Mouse (Mus musculus) layer of hippocampus, adult 8-10 months (tissue): ENCODE measurements around the gene Pla2g2c. TPM values are rescaled to one million over a fixed set of nuclear protein-coding genes. Genes with fewer than 3 reads are reported as not detected.
A peak's percentile ranks its signal among the peaks of the same experiment; 100 is the strongest.

Experiments
- DNase-seq, 2 experiments: peaks; one replicate each; pipeline ENCODE4 v3.0.0; 2022; ENCODE audit warnings: low spot score in 2 of 2
- total RNA-seq, 4 experiments: library from RNA; stranded (reverse); gene quantifications; 2 replicates each; pipeline ENCODE4 v1.2.4; 2022

Pla2g2c gene
- under 1 TPM in 3 of 4 experiments, not detected in 1; 0.26 to 0.54 (median 0.32) TPM for total RNA-seq

DNA sequence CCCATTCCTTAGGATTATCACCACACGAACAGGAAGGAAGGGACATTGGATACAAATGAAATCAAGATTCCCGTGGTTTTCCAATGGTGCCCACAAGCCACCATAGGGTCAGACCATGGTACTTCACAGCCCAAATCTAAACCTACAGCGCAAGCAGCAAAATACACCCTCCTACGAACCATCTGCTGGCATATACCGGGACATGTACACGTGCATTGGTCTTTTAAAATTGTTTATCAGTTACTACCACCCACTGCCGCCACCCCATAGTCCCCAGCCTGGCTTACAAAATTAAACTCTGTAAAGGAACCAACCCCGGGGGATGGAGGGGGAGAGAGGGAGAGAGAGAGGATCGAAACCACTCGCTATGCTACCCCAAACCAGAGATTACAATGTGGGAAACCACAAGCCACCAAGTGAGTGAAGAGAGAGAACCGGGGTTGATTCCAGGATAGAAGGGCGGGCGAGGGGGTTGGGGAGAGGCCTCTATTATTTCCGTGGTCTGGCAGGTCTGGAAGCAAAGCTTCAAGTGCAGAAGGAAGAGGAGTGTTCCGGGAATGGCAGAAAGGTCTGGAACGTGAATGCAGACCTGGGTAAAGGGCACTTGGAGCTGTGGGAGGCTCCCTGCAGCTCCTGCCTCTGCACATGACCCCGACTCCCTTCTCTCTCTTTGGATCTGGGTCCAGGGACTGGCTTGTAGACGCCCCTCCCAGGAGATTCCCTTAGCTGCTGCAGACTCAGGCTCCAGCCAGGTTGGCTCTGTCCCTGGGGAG lies at the start of gene Pla2g2c:
Pla2g2c (plus strand) TSS at position 439 of the 773 bp plus-strand sequence.
- DNase-seq = peak; percentile 43 to 55

GRCm38 (mm10) chr4:138676480-138676879 lies 48.1 kb upstream of the Pla2g2c start:
- no peak for DNase-seq

GRCm38 (mm10) chr4:138677579-138677978 lies 47.0 kb upstream of the Pla2g2c start:
- DNase-seq = peak; percentile 49 to 67

DNA sequence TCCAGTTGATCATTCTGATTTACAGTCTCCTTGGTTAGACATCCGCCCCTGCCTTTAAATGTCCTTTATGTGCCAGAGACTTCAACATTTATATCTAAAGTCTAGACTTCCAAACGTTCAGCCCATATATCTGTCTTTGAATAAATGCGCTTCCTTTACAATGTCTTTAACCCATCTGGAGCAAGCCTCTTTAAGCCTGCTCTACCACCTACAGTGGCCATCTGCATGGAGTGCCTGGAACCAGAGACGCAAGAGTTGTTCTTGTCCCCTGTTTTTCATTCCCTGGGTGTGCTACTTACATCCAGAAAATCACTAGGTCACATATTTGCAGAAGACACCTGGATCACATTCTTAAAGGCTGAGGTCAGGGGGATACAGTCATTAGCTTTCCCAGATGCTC lies 44.5 kb upstream of the Pla2g2c start:
- DNase-seq = no peak

- no peak for DNase-seq
These were observed 41.8 kb upstream of the Pla2g2c start for GRCm38 (mm10) chr4:138682760-138683159.

DNA sequence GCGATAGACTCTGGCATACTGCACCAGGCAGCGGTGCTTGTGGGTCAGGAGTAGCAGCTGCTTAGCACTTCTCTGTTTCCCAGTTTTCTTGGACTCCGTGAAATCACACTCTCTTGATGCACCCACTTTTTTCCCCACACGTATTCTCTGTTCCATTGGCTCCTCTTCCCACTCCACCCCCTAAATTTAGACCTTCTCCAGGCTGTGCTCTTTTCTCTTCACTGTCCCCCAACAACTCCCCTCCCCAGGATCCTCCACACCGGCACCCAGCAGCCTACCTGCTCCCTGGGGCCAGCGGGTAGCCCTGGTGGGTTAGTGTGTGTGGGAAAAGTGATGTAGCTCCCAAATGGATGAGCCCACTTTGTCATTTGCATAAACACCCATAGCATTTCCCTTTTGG lies 38.8 kb upstream of the Pla2g2c start:
- DNase-seq = no peak

DNA sequence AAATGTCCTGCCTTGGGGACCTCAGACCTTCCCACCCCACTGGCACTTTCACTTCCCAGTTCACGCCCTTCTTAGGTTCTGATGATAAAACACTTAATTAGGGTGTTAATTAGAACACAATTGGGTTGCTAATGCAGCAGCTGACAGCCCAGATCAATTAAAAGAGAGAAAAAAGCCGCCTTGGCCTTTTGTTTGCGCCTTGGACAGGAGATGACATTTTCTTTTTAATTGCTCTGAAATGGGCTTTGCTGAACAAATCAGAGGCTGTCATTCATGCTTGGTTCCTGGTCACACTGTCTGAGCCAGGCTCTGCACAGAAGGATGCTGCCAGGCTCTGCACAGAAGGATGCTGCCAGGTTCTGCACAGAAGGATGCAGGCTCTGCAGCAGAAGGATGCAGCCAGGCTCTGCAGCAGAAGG lies 35.5 kb upstream of the Pla2g2c start:
- DNase-seq = peak in 1 of 2 experiments; percentile 33

GRCm38 (mm10) chr4:138690561-138690960 lies 34.0 kb upstream of the Pla2g2c start:
- DNase-seq = no peak

DNA sequence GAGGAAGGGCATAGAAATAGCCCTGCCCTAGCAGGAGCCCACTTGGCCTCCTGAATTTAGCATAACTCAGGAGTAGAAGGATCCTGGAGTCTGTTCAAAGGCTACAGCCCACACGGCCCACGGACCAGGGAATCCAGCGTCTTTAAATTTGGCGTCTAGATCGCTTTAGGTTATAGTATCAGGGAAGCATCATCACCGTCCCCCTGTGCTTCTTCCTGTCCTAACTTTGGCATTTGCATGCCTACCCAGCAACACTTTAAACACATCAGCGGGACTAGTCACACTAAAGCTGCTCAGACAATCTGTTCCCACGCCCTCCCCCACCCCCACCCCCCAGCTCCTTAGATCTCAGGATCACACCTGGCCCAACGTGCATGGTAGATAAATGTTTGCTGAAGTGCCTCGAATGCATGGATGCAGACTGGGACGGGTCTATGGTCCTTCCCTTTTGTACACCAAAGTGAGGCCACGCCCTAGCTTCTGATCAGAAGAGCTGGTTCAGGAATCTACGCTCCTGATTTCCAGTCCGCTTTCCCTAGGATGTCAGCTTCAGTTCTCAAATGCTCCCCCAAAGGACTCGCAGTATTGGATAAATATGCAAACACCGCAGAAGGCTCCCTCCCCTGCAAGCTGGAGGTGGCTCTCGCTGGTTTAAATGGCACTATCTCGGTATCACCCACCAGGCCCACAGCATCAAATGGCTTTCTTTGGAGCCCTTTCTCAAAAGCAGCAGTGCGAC lies 33.0 kb upstream of the Pla2g2c start:
- peak; percentile 50 to 65 for DNase-seq

GRCm38 (mm10) chr4:138693043-138693692 lies 31.4 kb upstream of the Pla2g2c start:
- no peak for DNase-seq

- no peak for DNase-seq
These were observed 27.9 kb upstream of the Pla2g2c start for GRCm38 (mm10) chr4:138696720-138697119.

GRCm38 (mm10) chr4:138697166-138697860 lies 27.3 kb upstream of the Pla2g2c start:
- DNase-seq = no peak

DNA sequence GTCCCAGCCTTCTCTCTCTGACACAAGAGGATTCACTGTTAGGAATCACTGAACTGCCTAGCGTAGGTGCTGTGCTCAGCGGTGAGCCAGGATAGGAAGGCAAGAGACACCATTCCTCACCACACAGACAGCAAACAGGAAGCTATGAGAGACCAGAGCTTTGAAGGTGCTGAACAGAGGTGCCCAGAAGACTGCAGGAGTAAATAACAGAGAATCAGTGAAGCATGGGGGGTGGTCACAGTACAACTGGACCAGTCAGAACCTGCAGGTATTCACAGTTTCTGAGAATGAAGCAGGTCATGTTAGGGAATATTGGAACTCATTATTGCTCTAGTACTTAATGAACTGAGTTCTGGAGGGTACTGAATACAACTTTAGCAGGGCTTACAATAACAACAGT lies 26.3 kb upstream of the Pla2g2c start:
- DNase-seq = no peak

- peak in 1 of 2 experiments; percentile 69 for DNase-seq
These were observed 24.2 kb upstream of the Pla2g2c start for GRCm38 (mm10) chr4:138700184-138700982.

- DNase-seq = no peak
These were observed 23.5 kb upstream of the Pla2g2c start for GRCm38 (mm10) chr4:138701111-138701510.

DNA sequence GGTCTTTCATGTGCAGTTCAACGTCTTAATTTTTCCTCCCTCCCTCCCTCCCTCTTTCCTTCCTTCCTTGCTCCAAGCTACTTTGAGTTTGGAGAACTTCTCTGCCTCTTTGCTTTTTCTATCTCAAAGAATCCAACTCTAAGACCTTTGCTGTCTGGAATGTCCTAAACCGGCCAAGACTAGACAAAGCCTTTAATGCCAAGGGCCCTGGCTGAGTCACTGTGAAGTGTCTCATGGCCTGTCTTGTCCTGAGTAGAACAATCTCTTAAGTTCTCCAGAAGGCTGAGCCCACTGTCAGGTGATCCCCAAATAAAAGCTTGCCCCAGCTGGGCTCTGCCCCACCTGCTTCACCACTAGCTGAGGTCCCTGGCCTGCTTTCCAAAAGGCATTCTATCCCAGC lies 22.6 kb upstream of the Pla2g2c start:
- DNase-seq = no peak

DNA sequence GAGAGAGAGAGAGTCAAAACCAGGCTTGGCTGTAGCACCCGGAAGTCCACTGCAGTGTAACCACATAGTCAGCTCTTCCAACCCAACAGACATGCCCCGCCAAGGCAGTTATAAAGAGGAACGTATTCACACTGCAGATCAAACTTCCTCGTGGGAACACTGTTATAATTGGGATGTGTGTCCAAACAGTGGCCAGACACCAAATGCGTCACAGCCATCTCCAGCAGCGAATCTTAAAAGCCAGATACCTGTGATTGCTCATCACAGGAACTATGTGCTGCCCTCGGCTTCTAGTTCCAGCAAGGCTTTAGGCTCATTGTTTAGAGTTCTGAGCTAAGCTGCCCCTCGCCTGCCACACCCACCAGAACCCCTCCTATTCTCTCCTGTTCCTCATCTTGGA lies 22.1 kb upstream of the Pla2g2c start:
- no peak for DNase-seq

GRCm38 (mm10) chr4:138703591-138703990 lies 21.0 kb upstream of the Pla2g2c start:
- no peak for DNase-seq

GRCm38 (mm10) chr4:138704169-138704568 lies 20.4 kb upstream of the Pla2g2c start:
- no peak for DNase-seq

- DNase-seq = no peak
These were observed 18.0 kb upstream of the Pla2g2c start for GRCm38 (mm10) chr4:138706620-138707019.

DNA sequence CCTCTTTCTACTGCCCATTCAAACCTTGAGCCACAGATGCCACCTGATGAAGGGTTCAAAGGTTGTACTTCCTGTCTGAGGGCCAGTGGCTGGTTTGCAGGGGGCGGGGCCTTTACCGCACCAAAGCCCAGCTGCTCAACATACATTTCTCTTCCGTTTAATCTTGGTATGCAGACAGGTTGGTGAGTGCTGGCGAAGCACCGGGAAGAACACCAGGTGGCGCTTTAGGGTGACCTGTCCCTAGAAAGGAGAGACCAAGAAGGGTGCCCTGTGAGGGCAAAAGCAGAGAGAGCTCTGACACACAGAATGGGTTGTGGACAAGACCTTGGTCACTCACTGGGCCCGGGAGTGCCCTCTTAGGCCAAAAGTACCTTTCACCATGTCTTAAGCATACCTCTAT lies 16.0 kb upstream of the Pla2g2c start:
- no peak for DNase-seq
